Mouse (Mus musculus) small intestine, adult 2 months (tissue): ENCODE measurements at regions not wholly inside any gene's neighbourhood (a gene's known extent, or its start where the extent isn't known, plus 50 kb on each side); places are given as distances from the start of the nearest gene placed in this dataset.

Experiments
- CTCF ChIP-seq: fragments of 200-500 bp; IDR thresholded peaks from 2 replicates; pipeline ENCODE4 v1.5.1; 2012; ENCODE audit warnings: low read depth, mild to moderate bottlenecking, control low read depth, inconsistent platforms, low read length, moderate library complexity, mixed read lengths; ENCODE audit not compliant: insufficient replicate concordance, insufficient read length; ENCODE audit errors: extremely low read depth
- POLR2A ChIP-seq: fragments of 200-500 bp; IDR thresholded peaks from 2 replicates; pipeline ENCODE4 v1.6.1; 2012; ENCODE audit warnings: low read depth, mild to moderate bottlenecking, control low read depth, inconsistent platforms, low read length, moderate library complexity

- TF ChIP-seq CTCF (no peak), POLR2A (no peak)
Measured at GRCm38 (mm10) chr13:51010736-51011135, 89.9 kb upstream of the Spin1 start.
